Mouse (Mus musculus) monocyte, adult 5-6 weeks (primary cell): ENCODE results near the gene Hist1h4k. TPM values are rescaled to one million over a fixed set of nuclear protein-coding genes. Genes with fewer than 3 reads are reported as not detected.
A peak's percentile ranks its signal among the peaks of the same experiment; 100 is the strongest.
"Not testable (repeated sequence)": the region's sequence is repeated elsewhere in the genome, so short reads cannot be mapped to it uniquely, and the experiment has no call there.

Experiments
- ATAC-seq: fragments of 153-309, 156-312 bp; replicated peaks from 2 replicates; pipeline ENCODE4 v1.8.0; 2017; ENCODE audit warnings: mild to moderate bottlenecking; ENCODE audit not compliant: low TSS enrichment, insufficient number of reproducible peaks, severe bottlenecking, poor library complexity, low FRiP score
- total RNA-seq: library from RNA; stranded (forward); fragments of 200-1000, 200-491, 200-594 nt; gene quantifications from 3 replicates; pipeline ENCODE4 v1.2.3, GENCODE M21; 2017

Gene Hist1h4k
- 57.7 to 141 TPM (median 135 TPM) in 3 replicates for total RNA-seq

DNA sequence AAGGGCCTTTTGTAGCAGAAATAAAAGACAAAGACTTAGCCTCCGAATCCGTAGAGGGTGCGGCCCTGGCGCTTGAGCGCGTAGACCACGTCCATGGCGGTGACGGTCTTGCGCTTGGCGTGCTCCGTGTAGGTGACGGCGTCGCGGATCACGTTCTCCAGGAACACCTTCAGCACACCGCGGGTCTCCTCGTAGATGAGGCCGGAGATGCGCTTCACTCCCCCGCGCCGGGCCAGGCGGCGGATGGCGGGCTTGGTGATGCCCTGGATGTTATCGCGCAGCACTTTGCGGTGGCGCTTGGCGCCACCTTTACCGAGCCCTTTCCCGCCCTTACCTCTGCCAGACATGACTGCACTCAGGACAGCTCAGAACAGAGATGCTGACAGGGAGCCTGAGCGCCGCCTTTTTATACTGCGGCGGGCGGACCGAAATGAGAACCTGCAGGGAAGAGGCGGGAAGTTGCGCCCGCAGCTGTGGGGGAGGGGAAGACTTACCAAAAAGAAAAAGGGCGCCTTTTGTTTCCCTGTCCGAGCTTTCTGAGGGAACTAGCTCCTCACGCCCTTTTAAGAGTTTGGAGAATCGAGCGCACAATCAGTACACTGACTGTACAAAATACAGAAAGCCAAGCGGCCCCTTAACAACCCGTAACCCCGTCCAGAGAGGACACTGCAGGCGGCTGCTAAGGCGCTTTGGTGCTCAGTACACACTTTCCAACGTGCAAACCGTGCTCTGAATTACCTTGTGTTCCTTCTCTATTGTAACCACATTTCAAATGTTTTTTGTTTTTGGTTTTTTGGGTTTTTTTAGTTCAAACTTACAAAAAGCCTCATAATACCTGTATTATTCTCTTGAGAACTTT lies at the start of gene Hist1h4k:
Gene Hist1h4k, minus strand, starts transcription at position 347 of the 859 bp plus-strand sequence.
- peak; percentile 87 for ATAC-seq

GRCm38 (mm10) chr13:21797163-21797562 lies 46.9 kb upstream of the Hist1h4k start:
- ATAC-seq = peak; percentile 36; the same call in 1 of the 2 replicates

DNA sequence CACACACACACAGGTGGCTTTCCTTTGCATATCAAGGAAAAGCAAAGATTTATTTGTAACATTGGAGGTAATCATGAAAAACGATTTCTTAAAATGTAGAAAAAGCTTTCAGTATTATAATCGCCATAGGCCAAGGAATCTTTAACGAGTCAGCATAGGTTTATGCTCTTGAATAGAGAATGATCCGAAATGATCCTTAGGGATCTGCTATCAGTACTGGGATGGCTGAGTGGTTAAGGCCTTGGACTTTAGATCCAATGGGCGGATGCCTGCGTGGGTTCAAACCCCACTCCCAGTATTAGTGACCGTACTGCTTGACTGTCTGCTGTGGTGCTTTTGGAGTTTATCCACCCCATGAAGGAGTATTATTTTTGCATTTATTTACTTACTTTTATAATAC lies 45.3 kb upstream of the Hist1h4k start:
- no peak for ATAC-seq

DNA sequence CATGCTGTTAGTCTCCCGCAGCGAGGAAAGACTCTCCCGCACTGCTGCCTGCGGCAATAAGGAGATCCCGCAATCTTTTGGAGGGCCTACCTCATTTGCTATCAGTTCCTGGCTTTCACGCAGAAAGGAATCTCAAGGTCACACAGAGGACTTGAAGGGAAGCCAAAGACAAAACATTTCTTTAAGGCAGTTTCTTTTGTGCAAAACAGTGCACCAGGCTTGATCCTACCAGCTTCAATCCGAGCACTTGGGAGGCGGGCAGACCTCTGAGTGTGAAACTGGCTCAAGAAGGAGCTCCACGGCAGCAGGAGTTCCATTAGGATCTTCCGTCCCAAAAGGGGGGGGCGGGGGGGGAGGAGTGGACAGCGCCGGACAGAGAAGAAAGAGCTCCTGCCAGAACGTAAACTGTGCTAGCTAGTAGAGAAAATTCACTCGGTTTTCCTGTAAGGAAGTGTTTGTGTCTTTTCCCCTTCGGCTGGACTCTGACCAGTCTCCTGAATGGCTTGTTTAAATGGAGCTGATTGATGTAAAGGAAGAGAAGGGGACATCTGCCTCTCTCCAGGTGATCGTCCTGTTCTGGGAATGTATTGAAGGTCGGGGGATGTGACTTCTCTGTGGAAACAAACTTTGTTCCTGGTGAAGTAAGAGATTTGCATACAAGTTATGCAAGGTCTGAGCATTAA lies 40.4 kb upstream of the Hist1h4k start:
- ATAC-seq = no peak

- ATAC-seq = no peak
Observed at GRCm38 (mm10) chr13:21789925-21790324, 39.6 kb upstream of the Hist1h4k start.

GRCm38 (mm10) chr13:21787760-21788593 lies 37.7 kb upstream of the Hist1h4k start:
- no peak for ATAC-seq

- ATAC-seq = peak; percentile 96
Observed at GRCm38 (mm10) chr13:21786899-21787629, 36.8 kb upstream of the Hist1h4k start, which contains the start of the genes Hist1h2an and Hist1h2bp. TSS of gene Hist1h2an (minus strand) at chr13:21787218. TSS of gene Hist1h2bp (plus strand) at chr13:21787461.

DNA sequence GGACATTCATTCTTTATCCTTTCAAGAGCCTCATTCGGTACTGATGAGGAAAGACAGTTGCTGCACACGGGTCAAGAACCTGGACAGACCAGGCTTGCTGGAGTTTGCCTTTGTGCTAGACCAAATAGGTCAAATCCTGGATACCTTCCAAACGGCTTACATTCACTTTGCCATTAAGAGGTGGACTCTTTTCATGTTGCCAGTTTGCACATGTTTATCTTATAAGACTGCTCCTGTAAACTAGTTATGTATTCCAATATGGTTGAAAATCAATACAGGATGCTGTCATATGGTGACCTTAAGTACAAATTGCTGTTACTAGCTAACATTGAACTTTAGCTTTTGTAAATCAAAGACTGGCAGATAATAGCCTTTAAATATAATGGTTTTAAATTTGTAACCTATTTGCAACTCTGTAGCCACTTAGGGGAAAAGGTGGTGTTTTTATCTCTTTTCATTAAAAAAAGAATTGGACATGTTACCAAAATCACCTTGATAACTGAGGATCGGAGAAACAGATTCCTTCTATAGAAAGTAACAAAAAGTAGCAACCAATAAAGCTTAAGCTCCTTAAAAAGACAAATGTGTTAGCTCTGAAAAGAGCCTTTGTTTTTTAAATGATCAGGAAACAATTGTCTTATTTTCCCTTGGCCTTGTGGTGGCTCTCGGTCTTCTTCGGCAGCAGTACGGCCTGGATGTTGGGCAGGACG lies 36.0 kb upstream of the Hist1h4k start:
- no peak for ATAC-seq

DNA sequence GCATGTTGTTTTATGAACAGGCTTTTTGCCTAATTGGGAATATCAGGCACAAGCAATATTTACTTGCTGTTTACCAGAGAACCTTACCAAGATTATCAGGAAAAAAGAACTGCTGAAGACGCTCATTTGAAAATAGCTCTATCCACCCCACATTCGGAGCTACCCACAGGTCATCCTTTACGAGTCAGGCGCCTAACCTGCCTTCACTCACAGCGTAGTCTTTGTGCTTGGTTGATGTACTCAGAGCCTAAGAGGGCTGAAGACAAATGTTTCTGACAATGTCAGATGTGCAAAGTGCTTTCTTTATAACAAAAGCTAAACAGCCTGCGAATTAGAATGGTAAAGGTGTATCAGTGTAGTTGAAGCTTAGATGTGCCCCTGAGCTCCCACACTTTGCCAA lies 34.0 kb upstream of the Hist1h4k start:
- no peak for ATAC-seq

- no peak for ATAC-seq
Observed at GRCm38 (mm10) chr13:21783734-21784161, 33.4 kb upstream of the Hist1h4k start.

GRCm38 (mm10) chr13:21783255-21783617 lies 32.9 kb upstream of the Hist1h4k start, which contains the start of gene Hist1h3i:
TSS of gene Hist1h3i (minus strand) at chr13:21783370.
- peak; percentile 67; the same call in 1 of the 2 replicates for ATAC-seq

- not testable (repeated sequence) for ATAC-seq
Observed at GRCm38 (mm10) chr13:21782361-21783254, 32.3 kb upstream of the Hist1h4k start.

- ATAC-seq = no peak
Observed at GRCm38 (mm10) chr13:21781639-21782038, 31.3 kb upstream of the Hist1h4k start.

- ATAC-seq = no peak
Observed at GRCm38 (mm10) chr13:21781021-21781555, 30.8 kb upstream of the Hist1h4k start.

- no peak for ATAC-seq
Observed at GRCm38 (mm10) chr13:21779767-21780731, 29.7 kb upstream of the Hist1h4k start, which contains the start of gene Hist1h1b. TSS of gene Hist1h1b (minus strand) at chr13:21780625.
